Mouse (Mus musculus): ENCODE results near the gene Satb2.

DNA sequence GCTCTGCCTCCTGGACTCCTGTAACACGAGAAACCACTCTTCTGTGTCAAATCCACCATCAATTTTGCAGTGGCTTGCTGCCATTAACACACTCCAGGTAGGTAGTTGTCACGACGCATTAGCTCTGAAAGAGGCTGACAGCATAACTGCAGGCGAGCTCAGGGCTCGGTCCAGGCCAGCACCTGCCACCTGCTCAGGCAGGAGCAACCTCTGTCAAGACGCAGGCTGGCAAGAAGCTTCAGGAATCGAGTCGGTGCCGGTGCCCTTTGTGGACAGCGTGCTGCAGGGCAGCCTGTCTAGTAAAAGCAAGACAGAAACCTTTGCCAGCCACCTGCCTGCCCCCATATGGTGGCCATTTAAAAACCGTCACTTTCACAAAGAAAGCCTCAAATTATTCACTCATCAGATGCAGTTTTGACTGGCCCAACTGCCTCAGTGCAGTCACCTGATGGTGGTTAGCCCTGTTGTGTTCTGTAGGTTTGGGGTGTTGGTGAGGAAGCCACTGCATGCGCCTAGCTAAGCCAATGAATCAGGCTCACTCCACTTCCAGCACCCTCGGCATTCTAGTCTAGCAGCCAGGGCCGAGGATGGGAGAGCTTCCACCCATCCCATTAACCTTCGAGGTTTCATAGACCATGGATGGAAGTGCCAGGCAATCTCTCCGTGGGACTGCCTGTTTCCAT lies 228.7 kb downstream of the Satb2 start:
- no peak for TF ChIP-seq POLR2A (IDR thresholded peaks at IDR 0.05; ENCODE audit: low read depth, low read length)
- no peak for TF ChIP-seq CTCF (IDR thresholded peaks at IDR 0.05; ENCODE audit: borderline replicate concordance, insufficient read depth, low read length)
